Comparison of ENCODE assay signal across 9 mouse cellular contexts in the genomic region with DNA sequence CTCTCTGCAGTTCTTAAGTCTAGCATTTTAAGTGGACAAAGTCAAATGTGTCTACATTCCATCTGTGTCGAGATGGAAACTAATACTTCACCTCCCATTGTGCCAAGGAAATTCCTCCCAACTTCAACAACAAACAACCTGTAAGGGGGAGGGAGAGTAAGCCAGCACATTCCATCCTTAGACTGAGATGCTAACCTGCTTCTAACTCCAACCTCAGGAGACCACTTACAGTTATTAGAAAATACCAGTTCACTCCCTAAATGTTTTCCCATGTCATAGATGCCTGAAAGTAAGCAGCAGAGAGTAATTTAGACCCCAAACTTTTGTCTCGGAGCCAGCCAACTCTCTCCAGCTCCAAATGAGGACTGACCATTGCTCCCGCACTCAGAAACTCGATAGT. TPM values are rescaled to one million over a fixed set of nuclear protein-coding genes. Genes with fewer than 3 reads are reported as not detected.
DNase-seq lines count a peak whose midpoint lies in the region; ATAC-seq and TF ChIP-seq lines count a peak whose summit lies in the region.
"Had no signal": no experiment of that assay in that cellular context is flagged by ENCODE, and none has a peak within 500 bp of the region (broad histone marks: within the 10 kb centered on the region; RNA-seq: fewer than 3 reads in every experiment).

No protein-coding gene starts in this region.

- H3K4me1 ChIP-seq in embryonic facial prominence, embryonic 12.5 days = peaks cover 16% of the 10 kb centered on the region; the same call in 1 of the 2 replicates
- H3K4me1 ChIP-seq in limb, embryonic 14.5 days (ENCODE audit: control insufficient read depth, insufficient read depth, low read length) = peaks cover 21% of the 10 kb centered on the region
- H3K4me1 ChIP-seq: hindbrain, embryonic 10.5 days had no signal

- no peaks in the 10 kb centered on the region for H3K27me3 ChIP-seq in embryonic facial prominence, embryonic 12.5 days
- no peaks in the 10 kb centered on the region for H3K27me3 ChIP-seq in limb, embryonic 14.5 days (ENCODE audit: control insufficient read depth, insufficient read depth, low read length)

- 44% methylated on average over 4 of the region's 4 CpGs for WGBS in embryonic facial prominence, embryonic 12.5 days
- 27% methylated on average over 4 of the region's 4 CpGs for WGBS in limb, embryonic 14.5 days

- no peak overlapping the region for H3K4me3 ChIP-seq in embryonic facial prominence, embryonic 12.5 days
- peak overlapping the region; percentile 26 for H3K4me3 ChIP-seq in limb, embryonic 14.5 days (replicated peaks; ENCODE audit: low read length)
- H3K4me3 ChIP-seq: hindbrain, embryonic 10.5 days had no signal

- ATAC-seq in embryonic facial prominence, embryonic 12.5 days (ENCODE audit: insufficient number of reproducible peaks, insufficient read depth, low FRiP score, low TSS enrichment) = no peak
- peak; percentile 74 for ATAC-seq in limb, embryonic 14.5 days (ENCODE audit: low FRiP score, low read depth)

- H3K36me3 ChIP-seq in embryonic facial prominence, embryonic 12.5 days = no peaks in the 10 kb centered on the region
- H3K36me3 ChIP-seq in limb, embryonic 14.5 days (ENCODE audit: control insufficient read depth, insufficient read depth, low read length) = no peaks in the 10 kb centered on the region
- H3K36me3 ChIP-seq: hindbrain, embryonic 10.5 days had no signal

- H3K9me3 ChIP-seq in embryonic facial prominence, embryonic 12.5 days = no peaks in the 10 kb centered on the region
- no peaks in the 10 kb centered on the region for H3K9me3 ChIP-seq in limb, embryonic 14.5 days (ENCODE audit: control insufficient read depth, low read length)
- H3K9me3 ChIP-seq: hindbrain, embryonic 10.5 days had no signal

- no peak overlapping the region for H3K9ac ChIP-seq in embryonic facial prominence, embryonic 12.5 days
- peak overlapping the region; percentile 35 for H3K9ac ChIP-seq in limb, embryonic 14.5 days (ENCODE audit: low read depth, low read length, severe bottlenecking)

- TF ChIP-seq POLR2A in limb, embryonic 14.5 days (IDR thresholded peaks at IDR 0.05; ENCODE audit: borderline replicate concordance, extremely low read depth, insufficient read depth, insufficient read length) = no peak

- peak overlapping the region; percentile 30; the same call in 1 of the 2 replicates for H3K27ac ChIP-seq in embryonic facial prominence, embryonic 12.5 days
- H3K27ac ChIP-seq in limb, embryonic 14.5 days (replicated peaks; ENCODE audit: low read depth, low read length) = peak overlapping the region; percentile 85

- H3K4me2 ChIP-seq in embryonic facial prominence, embryonic 12.5 days (replicated peaks) = no peak overlapping the region
- H3K4me2 ChIP-seq in limb, embryonic 14.5 days (replicated peaks; ENCODE audit: low read depth, low read length, severe bottlenecking) = peak overlapping the region; percentile 38

- DNase-seq in kidney, postnatal 4 days = peak; percentile 12 to 33
- DNase-seq in kidney, postnatal 14 days = no peak
- peak; percentile 50 for DNase-seq in NIH3T3 (ENCODE audit: low read depth)
- DNase-seq in limb, embryonic 14.5 days (ENCODE audit: low spot score) = peak; percentile 73
- no peak for DNase-seq in urinary bladder, adult 2 months (ENCODE audit: low spot score)
- DNase-seq in right cerebral cortex, postnatal 14 days = no peak
- DNase-seq: cerebellum, adult 9-10 months had no signal

RNA-seq across cellular contexts. Expression of a gene that starts 7.9 kb away (rescaled TPM):
- polyA plus RNA-seq in embryonic facial prominence, embryonic 12.5 days (2016; fragmentation: Nextera tagmentation; extraction: Ambion mirVana) = 21.3 and 21.7 TPM in 2 replicates
- 57.8 and 66.8 TPM in 2 replicates for polyA plus RNA-seq in limb, embryonic 14.5 days (2012; rRNA removed)
- polyA plus RNA-seq in limb, embryonic 14.5 days (2014; fragmentation: Nextera tagmentation; extraction: Ambion mirVana) = 96.0 and 98.4 TPM in 2 replicates
- polyA plus RNA-seq in urinary bladder, adult 2 months (2012; rRNA removed) = 126 and 175 TPM in 2 replicates

Comparison
In these comparisons a context has a peak if more than half of its experiments do, and no peak if none do; other contexts are left out.
1. DNase-seq: peak in kidney, postnatal 4 days (2 of 2), NIH3T3 (single experiment) and limb, embryonic 14.5 days (single experiment); none in kidney, postnatal 14 days (single experiment), urinary bladder, adult 2 months (single experiment) and right cerebral cortex, postnatal 14 days (single experiment).